Mouse (Mus musculus) kidney, postnatal 0 days (tissue): ENCODE measurements at regions not wholly inside any gene's neighbourhood (a gene's known extent, or its start where the extent isn't known, plus 50 kb on each side); places are given as distances from the start of the nearest gene placed in this dataset.

Source experiments
- ATAC-seq: fragments of 200-750 bp; cut with Nextera tagmentation; replicated peaks from 2 replicates; pipeline ENCODE4 v1.8.0; 2017; ENCODE audit warnings: low read depth, moderate number of reproducible peaks, moderate TSS enrichment, moderate library complexity; ENCODE audit not compliant: low FRiP score
- DNase-seq: peaks from one replicate; pipeline ENCODE4 v3.0.0-alpha.2; 2016; ENCODE audit warnings: low spot score
- H3K27ac ChIP-seq: fragments of 300-500 bp; sonication (generic); 2 replicates; pipeline ENCODE4 v1.5.1; 2014; ENCODE audit warnings: mild to moderate bottlenecking
- H3K27me3 ChIP-seq: fragments of 300-500 bp; sonication (generic); 2 replicates; pipeline ENCODE4 v1.6.1; 2014; ENCODE audit warnings: low read length, mixed read lengths; ENCODE audit not compliant: insufficient read depth
- H3K36me3 ChIP-seq: fragments of 300-500 bp; sonication (generic); 2 replicates; pipeline ENCODE4 v1.6.1; 2014; ENCODE audit warnings: low read length, mixed read lengths; ENCODE audit not compliant: insufficient read depth
- H3K4me1 ChIP-seq: fragments of 300-500 bp; sonication (generic); replicated peaks from 2 replicates; pipeline ENCODE4 v1.6.1; 2014; ENCODE audit warnings: antibody characterized with exemption, low read length, mixed read lengths; ENCODE audit not compliant: insufficient read depth
- H3K4me2 ChIP-seq: fragments of 300-500 bp; sonication (generic); 2 replicates; pipeline ENCODE4 v1.6.1; 2014; ENCODE audit warnings: mild to moderate bottlenecking, low read length, moderate library complexity, mixed read lengths
- H3K4me3 ChIP-seq: fragments of 300-500 bp; sonication (generic); replicated peaks from 2 replicates; pipeline ENCODE4 v1.5.1; 2014; ENCODE audit warnings: low read depth, low read length
- H3K9ac ChIP-seq: fragments of 300-500 bp; sonication (generic); 2 replicates; pipeline ENCODE4 v1.6.1; 2014; ENCODE audit warnings: low read depth, low read length
- H3K9me3 ChIP-seq: fragments of 300-500 bp; sonication (generic); replicated peaks from 2 replicates; pipeline ENCODE4 v1.6.1; 2016; ENCODE audit warnings: low read length, inconsistent platforms, mixed read lengths
- CTCF ChIP-seq: IDR thresholded peaks from 2 replicates; pipeline ENCODE4 v1.5.1; 2016; ENCODE audit warnings: antibody characterized with exemption, low read depth, mild to moderate bottlenecking, moderate library complexity
- WGBS: fragments of 180-500 bp; shearing (Covaris S2); extraction: QIAGEN DNeasy Blood & Tissue Kit; methylation state at CpG from one replicate; pipeline ENCODE4 v1.1.7; 2014; 5-methylcytosine and 5-hydroxymethylcytosine counted together

GRCm38 (mm10) chr13:40518180-40518579, 156.9 kb upstream of the Ofcc1 start:
- Histone ChIP-seq H3K9ac (no peak overlapping the region), H3K27ac (no peak overlapping the region), H3K4me2 (no peak overlapping the region), H3K9me3 (no peaks in the 10 kb centered on the region), H3K4me1 (no peaks in the 10 kb centered on the region), H3K36me3 (no peaks in the 10 kb centered on the region), H3K4me3 (no peak overlapping the region), H3K27me3 (no peaks in the 10 kb centered on the region)
- WGBS = 61% methylated on average over 4 of the region's 4 CpGs
- DNase-seq (no peak), ATAC-seq (no peak)
- no peak for TF ChIP-seq CTCF

GRCm38 (mm10) chr13:40509290-40509689, 148.0 kb upstream of the Ofcc1 start:
- ATAC-seq (no peak), DNase-seq (no peak)
- Histone ChIP-seq H3K4me2 (no peak overlapping the region), H3K9me3 (no peaks in the 10 kb centered on the region), H3K4me3 (no peak overlapping the region), H3K9ac (no peak overlapping the region), H3K27me3 (no peaks in the 10 kb centered on the region), H3K4me1 (no peaks in the 10 kb centered on the region), H3K36me3 (no peaks in the 10 kb centered on the region), H3K27ac (no peak overlapping the region)
- 67% methylated on average over 1 of the region's 1 CpGs for WGBS
- no peak for TF ChIP-seq CTCF

GRCm38 (mm10) chr13:40480830-40481229, 119.6 kb upstream of the Ofcc1 start:
- H3K4me1 ChIP-seq = no peaks in the 10 kb centered on the region
- no peak for TF ChIP-seq CTCF
- WGBS = 43% methylated on average over 7 of the region's 7 CpGs
- no peak overlapping the region for H3K27ac ChIP-seq
- DNase-seq = no peak
- no peak overlapping the region for H3K4me3 ChIP-seq
- no peaks in the 10 kb centered on the region for H3K9me3 ChIP-seq
- H3K36me3 ChIP-seq = no peaks in the 10 kb centered on the region
- ATAC-seq = no peak
- no peaks in the 10 kb centered on the region for H3K27me3 ChIP-seq
- H3K4me2 ChIP-seq = no peak overlapping the region
- H3K9ac ChIP-seq = no peak overlapping the region

DNA sequence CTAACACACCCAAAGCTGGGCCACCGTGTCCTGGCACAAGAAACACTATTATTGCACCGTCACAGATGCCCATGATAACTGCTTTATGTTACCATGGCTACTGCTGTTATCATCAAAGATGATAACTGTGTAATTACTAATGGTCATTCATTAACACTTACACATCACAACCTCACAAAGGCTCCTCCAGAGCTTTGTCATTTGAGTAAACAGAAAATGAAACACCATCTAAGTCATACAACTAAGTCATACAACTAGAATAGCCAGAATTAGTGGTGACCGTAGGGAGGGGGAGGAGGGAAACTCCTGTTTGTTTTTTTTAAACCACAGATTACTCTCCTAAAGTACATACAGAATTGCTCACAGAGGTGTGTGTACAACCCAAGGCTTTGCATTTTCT, 111.4 kb upstream of the Ofcc1 start:
- Histone ChIP-seq H3K4me2 (no peak overlapping the region), H3K4me3 (no peak overlapping the region), H3K4me1 (no peaks in the 10 kb centered on the region), H3K9ac (no peak overlapping the region), H3K9me3 (no peaks in the 10 kb centered on the region), H3K36me3 (no peaks in the 10 kb centered on the region), H3K27ac (no peak overlapping the region), H3K27me3 (no peaks in the 10 kb centered on the region)
- DNase-seq (no peak), ATAC-seq (no peak)
- 84% methylated on average over 3 of the region's 3 CpGs for WGBS
- TF ChIP-seq CTCF = no peak

DNA sequence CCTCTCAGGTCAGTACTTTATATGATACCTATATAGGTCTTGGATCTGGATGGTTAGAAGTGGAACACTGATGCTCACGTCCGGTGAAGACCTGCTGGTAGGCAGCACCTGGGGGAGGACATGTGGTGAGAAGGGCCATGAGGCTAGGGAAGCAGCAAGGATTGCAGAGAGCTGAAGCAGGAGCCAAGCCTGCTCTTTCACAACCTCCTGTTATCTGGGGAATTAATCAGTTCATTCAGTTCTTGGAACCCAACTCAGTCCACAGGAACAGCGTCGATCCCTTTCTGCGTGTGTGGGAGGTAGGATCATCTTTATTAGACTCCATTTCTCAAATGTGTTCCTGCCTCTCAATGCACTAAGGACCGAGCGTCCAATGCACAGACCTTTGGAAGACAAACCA, 107.9 kb upstream of the Ofcc1 start:
- Histone ChIP-seq H3K27me3 (no peaks in the 10 kb centered on the region), H3K9me3 (no peaks in the 10 kb centered on the region), H3K4me3 (no peak overlapping the region), H3K4me2 (no peak overlapping the region), H3K9ac (no peak overlapping the region), H3K4me1 (no peaks in the 10 kb centered on the region), H3K27ac (no peak overlapping the region), H3K36me3 (no peaks in the 10 kb centered on the region)
- no peak for ATAC-seq
- WGBS = 66% methylated on average over 7 of the region's 7 CpGs
- TF ChIP-seq CTCF = no peak
- no peak for DNase-seq

- no peaks in the 10 kb centered on the region for H3K27me3 ChIP-seq
- H3K4me1 ChIP-seq = no peaks in the 10 kb centered on the region
- no peaks in the 10 kb centered on the region for H3K9me3 ChIP-seq
- ATAC-seq = no peak
- no peak overlapping the region for H3K27ac ChIP-seq
- no peak for DNase-seq
- H3K4me2 ChIP-seq = no peak overlapping the region
- no peak for TF ChIP-seq CTCF
- no peaks in the 10 kb centered on the region for H3K36me3 ChIP-seq
- no peak overlapping the region for H3K4me3 ChIP-seq
- 65% methylated on average over 2 of the region's 2 CpGs for WGBS
- H3K9ac ChIP-seq = no peak overlapping the region
Observed at GRCm38 (mm10) chr13:40453360-40453759, 92.1 kb upstream of the Ofcc1 start.

DNA sequence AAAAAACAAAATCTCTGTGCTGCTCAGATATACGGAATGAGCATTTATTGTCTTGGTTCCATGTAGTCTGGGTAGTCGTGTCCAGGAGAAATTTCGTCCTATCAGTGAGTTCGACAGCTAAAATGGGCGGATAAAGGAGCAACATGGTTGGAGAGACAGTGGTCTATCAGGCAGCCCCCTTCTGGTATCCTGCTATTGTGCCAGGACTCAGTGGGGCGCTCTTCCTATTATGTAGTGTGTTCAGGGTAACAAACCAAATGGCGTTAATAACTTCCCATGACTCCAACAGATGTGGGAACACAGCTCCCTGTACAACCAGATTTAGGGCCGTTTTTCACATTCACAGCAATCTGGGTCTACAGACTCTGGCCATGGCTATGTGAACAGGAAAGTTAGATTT, 68.6 kb upstream of the Ofcc1 start:
- Histone ChIP-seq H3K9me3 (no peaks in the 10 kb centered on the region), H3K4me3 (no peak overlapping the region), H3K27ac (no peak overlapping the region), H3K27me3 (no peaks in the 10 kb centered on the region), H3K36me3 (no peaks in the 10 kb centered on the region), H3K4me1 (0 out of 2 replicates have a peak, but pooled peaks cover 4% of the 10 kb centered on the region), H3K4me2 (no peak overlapping the region), H3K9ac (no peak overlapping the region)
- TF ChIP-seq CTCF = no peak
- DNase-seq (peak; percentile 3), ATAC-seq (no peak)
- 83% methylated on average over 8 of the region's 8 CpGs for WGBS
